Mouse (Mus musculus): Measurements from ENCODE around the gene Mettl8. TPM values are rescaled to one million over a fixed set of nuclear protein-coding genes. Genes with fewer than 3 reads are reported as not detected.

Mettl8 gene
- total and polyA plus RNA-seq, 3 experiments = 7.5 to 9.2 (median 7.8) TPM

- Histone ChIP-seq H3K79me2 (replicated peaks; ENCODE audit: control insufficient read depth, extremely low read depth, insufficient read depth, poor library complexity, severe bottlenecking) (no peaks in the 10 kb centered on the region), H3K36me3 (replicated peaks in 1 of 2; ENCODE audit: control insufficient read depth in 1 of 2, insufficient read depth in 1 of 2, low read length in 1 of 2) (peaks cover 4 to 37% of the 10 kb centered on the region in 2 experiments), H3K4me3 (replicated peaks in 1 of 3; ENCODE audit: low read depth in 2 of 3, low read length in 2 of 3, poor library complexity in 1 of 3) (no peak overlapping the region), H3K27me3 (replicated peaks) (no peaks in the 10 kb centered on the region), H3K9me3 (replicated peaks; ENCODE audit: low read length) (no peaks in the 10 kb centered on the region), H3K4me2 (ENCODE audit: insufficient read depth, low read depth, poor library complexity, severe bottlenecking) (no peak overlapping the region), H3K9ac (ENCODE audit: insufficient read depth, low read depth) (no peak overlapping the region), H3K27ac (ENCODE audit: insufficient read depth, low read depth) (no peak overlapping the region), H3K4me1 (ENCODE audit: control insufficient read depth in 1 of 2, insufficient read depth in 2 of 2) (peaks cover 0 to 2% of the 10 kb centered on the region in 2 experiments; a peak in 1 of 4 replicates)
- DNase-seq (ENCODE audit: extremely low read depth) = no peak
- dilution Hi-C loops (cut with MboI; ENCODE audit: extremely low pct_ligation_motif_present, extremely low pct_unique_long_range_greater_than_20kb, low sequenced_read_pairs) = no loop called here
- in situ Hi-C loops (cut with MboI; ENCODE audit: low pct_ligation_motif_present, low pct_unique_long_range_greater_than_20kb, low sequenced_read_pairs) = no loop called here
- no peak for TF ChIP-seq MAFK (IDR thresholded peaks at IDR 0.05; ENCODE audit: insufficient replicate concordance, low read length)
- no peak for TF ChIP-seq IRF4 (IDR thresholded peaks at IDR 0.05; ENCODE audit: low read depth, low read length)
- TF ChIP-seq JUND (conservative IDR thresholded peaks at IDR 0.05; ENCODE audit: low read depth, low read length) = no peak
- TF ChIP-seq ZNF384 (IDR thresholded peaks at IDR 0.05; ENCODE audit: low read depth, low read length) = no peak
- no peak for TF ChIP-seq KAT2A (IDR thresholded peaks at IDR 0.05; ENCODE audit: insufficient replicate concordance, low read length)
Measured at GRCm38 (mm10) chr2:70974769-70975168, 80.6 kb downstream of the Mettl8 start.

GRCm38 (mm10) chr2:70972795-70973518 is 82.4 kb downstream of the Mettl8 start:
- TF ChIP-seq UBTF (IDR thresholded peaks at IDR 0.05; ENCODE audit: low read depth, low read length) = no peak
- Histone ChIP-seq H3K27me3 (replicated peaks) (no peaks in the 10 kb centered on the region), H3K9ac (ENCODE audit: insufficient read depth, low read depth) (no peak overlapping the region), H3K27ac (ENCODE audit: insufficient read depth, low read depth) (no peak overlapping the region), H3K9me3 (replicated peaks; ENCODE audit: low read length) (no peaks in the 10 kb centered on the region), H3K4me1 (ENCODE audit: control insufficient read depth in 1 of 2, insufficient read depth in 2 of 2) (peaks cover 2 to 8% of the 10 kb centered on the region in 2 experiments; a peak in 3 of 4 replicates), H3K36me3 (replicated peaks in 1 of 2; ENCODE audit: control insufficient read depth in 1 of 2, insufficient read depth in 1 of 2, low read length in 1 of 2) (peaks cover 2 to 34% of the 10 kb centered on the region in 2 experiments), H3K79me2 (replicated peaks; ENCODE audit: control insufficient read depth, extremely low read depth, insufficient read depth, poor library complexity, severe bottlenecking) (no peaks in the 10 kb centered on the region), H3K4me3 (replicated peaks in 1 of 3; ENCODE audit: low read depth in 2 of 3, low read length in 2 of 3, poor library complexity in 1 of 3) (no peak overlapping the region), H3K4me2 (ENCODE audit: insufficient read depth, low read depth, poor library complexity, severe bottlenecking) (no peak overlapping the region)
- dilution Hi-C loops (cut with MboI; ENCODE audit: extremely low pct_ligation_motif_present, extremely low pct_unique_long_range_greater_than_20kb, low sequenced_read_pairs) (no loop called here), in situ Hi-C loops (cut with MboI; ENCODE audit: low pct_ligation_motif_present, low pct_unique_long_range_greater_than_20kb, low sequenced_read_pairs) (no loop called here)
- DNase-seq (ENCODE audit: extremely low read depth) = no peak

GRCm38 (mm10) chr2:70970158-70970741 is 85.1 kb downstream of the Mettl8 start:
- peaks cover 8% of the 10 kb centered on the region for H3K9me3 ChIP-seq (replicated peaks; ENCODE audit: low read length)
- H3K4me3 ChIP-seq (replicated peaks in 1 of 3; ENCODE audit: low read depth in 2 of 3, low read length in 2 of 3, poor library complexity in 1 of 3) = no peak overlapping the region
- in situ Hi-C loops (cut with MboI; ENCODE audit: low pct_ligation_motif_present, low pct_unique_long_range_greater_than_20kb, low sequenced_read_pairs) (no loop called here), dilution Hi-C loops (cut with MboI; ENCODE audit: extremely low pct_ligation_motif_present, extremely low pct_unique_long_range_greater_than_20kb, low sequenced_read_pairs) (no loop called here)
- H3K9ac ChIP-seq (ENCODE audit: insufficient read depth, low read depth) = no peak overlapping the region
- H3K4me2 ChIP-seq (ENCODE audit: insufficient read depth, low read depth, poor library complexity, severe bottlenecking) = no peak overlapping the region
- no peak overlapping the region for H3K27ac ChIP-seq (ENCODE audit: insufficient read depth, low read depth)
- peaks cover 5 to 35% of the 10 kb centered on the region in 2 experiments for H3K36me3 ChIP-seq (replicated peaks in 1 of 2; ENCODE audit: control insufficient read depth in 1 of 2, insufficient read depth in 1 of 2, low read length in 1 of 2)
- TF ChIP-seq CHD2 (IDR thresholded peaks at IDR 0.05; ENCODE audit: low read length) = no peak
- no peak for TF ChIP-seq IRF4 (IDR thresholded peaks at IDR 0.05; ENCODE audit: low read depth, low read length)
- TF ChIP-seq MXI1 (IDR thresholded peaks at IDR 0.05; ENCODE audit: low read depth, low read length) = no peak
- no peak for TF ChIP-seq MAZ (IDR thresholded peaks at IDR 0.05; ENCODE audit: low read depth, low read length)
- no peak for TF ChIP-seq TCF12 (IDR thresholded peaks at IDR 0.05; ENCODE audit: low read depth, low read length)
- TF ChIP-seq BHLHE40 (IDR thresholded peaks at IDR 0.05; ENCODE audit: low read depth, low read length) = no peak
- TF ChIP-seq ELF1 (IDR thresholded peaks at IDR 0.05; ENCODE audit: low read depth, low read length) = no peak
- no peak for TF ChIP-seq EP300 (IDR thresholded peaks at IDR 0.05; ENCODE audit: low read length)
- TF ChIP-seq ZKSCAN1 (IDR thresholded peaks at IDR 0.05; ENCODE audit: borderline replicate concordance, low read depth, low read length) = no peak
- no peak for TF ChIP-seq ZMIZ1 (IDR thresholded peaks at IDR 0.05; ENCODE audit: low read depth, low read length)
- TF ChIP-seq MAFK (IDR thresholded peaks at IDR 0.05; ENCODE audit: insufficient replicate concordance, low read length) = no peak
- no peak for TF ChIP-seq POLR2AphosphoS2 (IDR thresholded peaks at IDR 0.05; ENCODE audit: low read depth, low read length)
- TF ChIP-seq PAX5 (IDR thresholded peaks at IDR 0.05; ENCODE audit: low read length) = no peak
- no peak for TF ChIP-seq KAT2A (IDR thresholded peaks at IDR 0.05; ENCODE audit: insufficient replicate concordance, low read length)
- no peak for TF ChIP-seq MAX (IDR thresholded peaks at IDR 0.05; ENCODE audit: low read length)
- no peak for TF ChIP-seq E2F4 (IDR thresholded peaks at IDR 0.05; ENCODE audit: insufficient replicate concordance, low read depth, low read length)
- no peak for TF ChIP-seq UBTF (IDR thresholded peaks at IDR 0.05; ENCODE audit: low read depth, low read length)
- TF ChIP-seq CHD1 (IDR thresholded peaks at IDR 0.05; ENCODE audit: low read depth, low read length) = no peak
- H3K4me1 ChIP-seq (ENCODE audit: control insufficient read depth in 1 of 2, insufficient read depth in 2 of 2) = peaks cover 8 to 30% of the 10 kb centered on the region in 2 experiments
- no peaks in the 10 kb centered on the region for H3K27me3 ChIP-seq (replicated peaks)
- no peaks in the 10 kb centered on the region for H3K79me2 ChIP-seq (replicated peaks; ENCODE audit: control insufficient read depth, extremely low read depth, insufficient read depth, poor library complexity, severe bottlenecking)
- no peak for DNase-seq (ENCODE audit: extremely low read depth)
